Mouse (Mus musculus) limb, embryonic 14.5 days (tissue): ENCODE data around the gene Lce1m. TPM values are rescaled to one million over a fixed set of nuclear protein-coding genes. Genes with fewer than 3 reads are reported as not detected.
A peak's percentile ranks its signal among the peaks of the same experiment; 100 is the strongest.

ENCODE experiments used
- ATAC-seq: fragments of 200-750 bp; cut with Nextera tagmentation; 2 replicates; pipeline ENCODE4 v1.8.0; 2017; ENCODE audit warnings: low read depth, moderate number of reproducible peaks, moderate TSS enrichment; ENCODE audit not compliant: low FRiP score
- DNase-seq: peaks from one replicate; pipeline ENCODE4 v3.0.0-alpha.2; 2015; ENCODE audit warnings: low spot score
- H3K27ac ChIP-seq: fragments of 300-500 bp; sonication (generic); replicated peaks from 2 replicates; pipeline ENCODE4 v1.5.1; 2014; ENCODE audit warnings: low read depth, mild to moderate bottlenecking, low read length, moderate library complexity, mixed read lengths
- H3K27me3 ChIP-seq: fragments of 300-500 bp; sonication (generic); 2 replicates; pipeline ENCODE4 v1.6.1; 2014; ENCODE audit warnings: low read length, mixed read lengths; ENCODE audit not compliant: control insufficient read depth, insufficient read depth
- H3K36me3 ChIP-seq: fragments of 300-500 bp; sonication (generic); 2 replicates; pipeline ENCODE4 v1.6.1; 2014; ENCODE audit warnings: mild to moderate bottlenecking, low read length, moderate library complexity, mixed read lengths; ENCODE audit not compliant: control insufficient read depth, insufficient read depth
- H3K4me1 ChIP-seq: fragments of 300-500 bp; sonication (generic); 2 replicates; pipeline ENCODE4 v1.6.1; 2014; ENCODE audit warnings: antibody characterized with exemption, low read length, mixed read lengths; ENCODE audit not compliant: control insufficient read depth, insufficient read depth
- H3K4me2 ChIP-seq: fragments of 300-500 bp; sonication (generic); replicated peaks from 2 replicates; pipeline ENCODE4 v1.6.1; 2014; ENCODE audit warnings: low read depth, mild to moderate bottlenecking, low read length, moderate library complexity; ENCODE audit not compliant: severe bottlenecking
- H3K4me3 ChIP-seq: fragments of 300-500 bp; sonication (generic); replicated peaks from 2 replicates; pipeline ENCODE4 v1.5.1; 2014; ENCODE audit warnings: low read length
- H3K9ac ChIP-seq: fragments of 300-500 bp; sonication (generic); 2 replicates; pipeline ENCODE4 v1.6.1; 2014; ENCODE audit warnings: mild to moderate bottlenecking, low read depth, low read length, moderate library complexity; ENCODE audit not compliant: severe bottlenecking
- H3K9me3 ChIP-seq: fragments of 300-500 bp; sonication (generic); 2 replicates; pipeline ENCODE4 v1.6.1; 2016; ENCODE audit warnings: low read length; ENCODE audit not compliant: control insufficient read depth
- POLR2A ChIP-seq: fragments of 200-500 bp; IDR thresholded peaks from 2 replicates; pipeline ENCODE4 v1.8.0; 2012; ENCODE audit warnings: inconsistent platforms, mild to moderate bottlenecking, moderate library complexity, borderline replicate concordance; ENCODE audit not compliant: insufficient read depth, insufficient read length; ENCODE audit errors: extremely low read depth
- WGBS: fragments of 180-500 bp; shearing (Covaris S2); extraction: QIAGEN DNeasy Blood & Tissue Kit; methylation state at CpG from one replicate; pipeline ENCODE4 v1.1.7; 2014; 5-methylcytosine and 5-hydroxymethylcytosine counted together
- polyA plus RNA-seq, 2 experiments: library from polyadenylated mRNA; depleted of rRNA in 1 of 2; stranded (reverse) in 1 of 2; unstranded in 1 of 2; fragments of >200 nt; fragmentation: Nextera tagmentation in 1 of 2; extraction: Ambion mirVana in 1 of 2; gene quantifications; 2 replicates each; pipeline versions ENCODE4 v1.2.1 to v1.2.3; 2012 to 2014

Gene Lce1m
- polyA plus RNA-seq, 2 experiments: not detected

DNA sequence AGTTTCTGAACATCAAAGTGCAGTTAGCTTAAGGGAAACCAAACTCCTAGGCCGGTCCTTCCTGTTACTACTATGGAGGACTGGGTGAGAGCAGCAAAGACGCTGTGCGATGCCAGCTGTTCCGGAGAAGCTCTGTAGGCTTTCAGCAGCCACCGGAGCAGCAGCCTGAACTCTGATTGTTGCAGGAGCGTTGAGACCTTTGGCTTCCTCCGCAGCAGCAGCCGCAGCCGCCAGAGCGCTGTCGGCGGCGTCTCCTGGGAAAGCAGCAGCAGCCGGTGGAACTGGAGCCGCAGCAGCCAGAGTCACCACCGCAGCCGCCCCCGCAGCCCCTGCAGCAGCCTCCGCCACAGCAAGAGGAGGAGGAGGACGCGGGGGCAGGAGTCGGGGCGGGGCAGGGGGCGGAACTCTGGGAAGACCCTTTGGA, 4.5 kb downstream of the Lce1m start:
- peak; percentile 62 for DNase-seq
- no peaks in the 10 kb centered on the region for H3K4me1 ChIP-seq
- no peaks in the 10 kb centered on the region for H3K9me3 ChIP-seq
- no peaks in the 10 kb centered on the region for H3K27me3 ChIP-seq
- H3K36me3 ChIP-seq: no peaks in the 10 kb centered on the region
- H3K9ac ChIP-seq: peak overlapping the region; percentile 65
- no peak overlapping the region for H3K27ac ChIP-seq
- ATAC-seq: peak; percentile 87
- H3K4me2 ChIP-seq: peak overlapping the region; percentile 68
- TF ChIP-seq POLR2A: no peak
- WGBS: 2% methylated on average over 17 of the region's 24 CpGs
- H3K4me3 ChIP-seq: peak overlapping the region; percentile 42

DNA sequence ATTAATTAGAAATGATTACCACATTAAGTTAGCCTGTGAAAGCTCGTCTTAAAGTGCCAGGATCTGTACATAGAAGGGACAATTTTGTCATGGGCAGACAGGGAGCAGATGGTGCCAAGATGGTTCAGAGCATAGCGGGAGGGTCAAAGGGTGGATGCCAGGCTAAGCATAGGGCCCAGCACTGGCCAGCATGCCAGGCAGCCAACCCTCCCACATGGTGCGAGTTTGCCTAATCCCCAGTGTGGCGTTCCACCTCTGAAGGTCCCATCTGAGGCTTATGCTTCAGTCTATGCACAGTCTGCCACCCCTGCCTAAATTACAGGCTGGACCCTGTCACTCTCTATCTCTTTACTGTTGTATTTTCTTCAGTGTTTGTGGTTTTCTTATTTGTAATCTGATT, 16.0 kb downstream of the Lce1m start:
- WGBS: 73% methylated on average over 4 of the region's 4 CpGs
- no peaks in the 10 kb centered on the region for H3K9me3 ChIP-seq
- H3K27ac ChIP-seq: no peak overlapping the region
- no peaks in the 10 kb centered on the region for H3K36me3 ChIP-seq
- no peak for DNase-seq
- no peaks in the 10 kb centered on the region for H3K27me3 ChIP-seq
- H3K4me1 ChIP-seq: no peaks in the 10 kb centered on the region
- TF ChIP-seq POLR2A: no peak
- ATAC-seq: no peak
- no peak overlapping the region for H3K4me2 ChIP-seq
- H3K9ac ChIP-seq: no peak overlapping the region
- H3K4me3 ChIP-seq: no peak overlapping the region

DNA sequence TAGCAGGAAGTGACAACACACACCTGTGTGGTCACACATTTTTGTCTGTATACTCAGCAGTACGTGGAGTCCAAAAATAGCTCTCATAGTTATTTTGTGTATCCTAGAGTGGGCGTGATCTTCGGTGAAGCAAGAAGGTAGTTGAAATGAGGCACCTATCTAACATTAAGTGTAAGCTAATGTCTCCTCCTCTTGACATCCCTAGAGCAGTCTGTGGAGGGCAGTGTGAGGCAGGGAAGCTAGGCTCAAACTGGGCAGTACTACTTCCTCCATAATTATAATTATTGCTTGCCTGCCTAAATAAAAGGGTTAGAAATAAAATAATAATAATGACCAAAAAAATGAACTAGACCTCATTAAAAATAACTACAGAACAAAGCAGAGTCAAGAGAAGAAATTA, 18.2 kb downstream of the Lce1m start:
- ATAC-seq: no peak
- Histone ChIP-seq H3K27me3 (no peaks in the 10 kb centered on the region), H3K9me3 (no peaks in the 10 kb centered on the region)

DNA sequence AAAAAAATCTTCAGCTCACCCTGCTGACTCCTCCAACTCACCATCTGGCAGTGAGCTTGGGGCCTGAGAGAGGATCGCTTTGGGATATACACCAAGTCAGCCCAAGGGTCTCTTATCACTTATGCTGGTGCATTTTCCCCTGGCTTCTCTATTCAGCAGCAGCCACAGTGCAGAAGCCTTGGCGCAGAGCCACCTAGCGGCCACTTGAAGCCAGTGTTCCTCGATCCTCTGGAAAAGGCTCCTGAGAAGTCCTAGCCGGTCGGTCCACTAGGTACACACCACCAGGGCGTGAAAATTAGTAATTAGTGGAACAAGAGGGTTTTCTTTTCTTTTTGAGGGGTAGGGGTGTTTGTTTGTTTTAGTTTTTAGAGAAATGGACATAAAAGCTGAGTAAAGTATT, 20.2 kb downstream of the Lce1m start:
- Histone ChIP-seq H3K4me3 (no peak overlapping the region), H3K36me3 (no peaks in the 10 kb centered on the region), H3K27ac (no peak overlapping the region), H3K9me3 (no peaks in the 10 kb centered on the region), H3K4me1 (no peaks in the 10 kb centered on the region), H3K4me2 (no peak overlapping the region), H3K27me3 (no peaks in the 10 kb centered on the region), H3K9ac (no peak overlapping the region)
- WGBS: 5% methylated on average over 7 of the region's 7 CpGs
- no peak for TF ChIP-seq POLR2A
- DNase-seq: peak; percentile 82
- ATAC-seq: peak; percentile 70

More for the DNA sequence above, 18.2 kb downstream of the Lce1m start:
- H3K4me1 ChIP-seq: no peaks in the 10 kb centered on the region
- no peak overlapping the region for H3K4me2 ChIP-seq
- no peak overlapping the region for H3K4me3 ChIP-seq
- H3K9ac ChIP-seq: no peak overlapping the region
- H3K36me3 ChIP-seq: no peaks in the 10 kb centered on the region
- WGBS: 75% methylated on average over 3 of the region's 3 CpGs
- H3K27ac ChIP-seq: no peak overlapping the region
- no peak for DNase-seq
- TF ChIP-seq POLR2A: no peak

DNA sequence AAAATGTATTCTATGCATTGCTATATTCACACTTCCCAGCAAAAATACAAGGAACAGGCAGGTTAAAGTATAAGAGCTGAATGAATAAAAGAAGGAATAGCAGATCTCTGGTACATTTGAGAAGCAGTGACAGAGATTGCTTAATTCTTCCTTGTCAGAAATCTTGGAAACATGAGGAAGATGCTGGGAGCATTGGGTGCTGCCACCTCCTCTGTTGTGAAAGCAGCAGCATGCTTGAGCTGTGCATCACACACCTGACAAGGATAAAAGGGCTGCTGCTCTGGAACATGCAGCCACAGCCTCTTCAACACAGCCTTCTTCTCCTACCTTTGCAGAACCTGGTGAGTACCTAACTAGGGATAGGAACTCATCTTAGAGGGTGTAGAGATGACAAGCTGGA, 26.9 kb downstream of the Lce1m start, which contains the start of gene Lce3f:
Lce3f (plus strand) TSS at position 301 of the 400 bp plus-strand sequence.
- no peak within 1 kb of the TSS for H3K4me2 ChIP-seq
- H3K9ac ChIP-seq: no peak within 1 kb of the TSS
- H3K4me3 ChIP-seq: no peak within 1 kb of the TSS
- no peaks in the 10 kb centered on the region for H3K4me1 ChIP-seq
- no peaks in the 10 kb centered on the region for H3K9me3 ChIP-seq
- H3K36me3 ChIP-seq: no peaks in the 10 kb centered on the region
- ATAC-seq: no peak
- no peaks in the 10 kb centered on the region for H3K27me3 ChIP-seq
- no peak for DNase-seq
- H3K27ac ChIP-seq: no peak within 1 kb of the TSS
- TF ChIP-seq POLR2A: no peak

DNA sequence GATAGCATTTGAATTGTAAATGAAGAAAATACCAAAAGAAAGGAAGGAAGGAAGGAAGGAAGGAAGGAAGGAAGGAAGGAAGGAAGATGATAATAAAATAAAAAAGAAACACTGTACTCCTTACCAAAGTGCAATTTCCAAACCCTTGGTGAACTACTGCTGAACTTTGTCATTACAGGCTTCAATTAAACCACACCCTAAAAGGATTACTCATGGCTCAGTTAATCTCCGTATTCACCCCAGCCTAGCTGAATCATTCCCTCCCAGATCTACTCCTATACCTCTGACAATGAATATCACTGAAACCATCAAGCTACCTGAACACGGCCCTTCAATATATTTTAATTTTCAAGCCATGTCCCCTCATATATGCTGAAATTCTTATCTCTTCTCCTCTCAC, 40.4 kb downstream of the Lce1m start:
- no peak for ATAC-seq
- Histone ChIP-seq H3K4me2 (no peak overlapping the region), H3K4me3 (no peak overlapping the region), H3K9ac (no peak overlapping the region), H3K9me3 (no peaks in the 10 kb centered on the region), H3K27ac (no peak overlapping the region), H3K4me1 (no peaks in the 10 kb centered on the region), H3K27me3 (no peaks in the 10 kb centered on the region), H3K36me3 (no peaks in the 10 kb centered on the region)
- 68% methylated on average over 2 of the region's 2 CpGs for WGBS
- no peak for TF ChIP-seq POLR2A
- no peak for DNase-seq

Other genes with a start within 250 kb of the Lce1m start
- gene Lce1i, start 240.2 kb downstream of the Lce1m start, polyA plus RNA-seq (2012; rRNA removed): not detected in 2 replicates
- not detected in 2 replicates for gene Lce1i, start 240.2 kb downstream of the Lce1m start, polyA plus RNA-seq (2014; fragmentation: Nextera tagmentation; extraction: Ambion mirVana)
- gene Lce1j, start 228.5 kb downstream of the Lce1m start, polyA plus RNA-seq (2012; rRNA removed): not detected in 2 replicates
- gene Lce1j, start 228.5 kb downstream of the Lce1m start, polyA plus RNA-seq (2014; fragmentation: Nextera tagmentation; extraction: Ambion mirVana): not detected in 2 replicates
- not detected in 2 replicates for gene Lce1k, start 211.2 kb downstream of the Lce1m start, polyA plus RNA-seq (2012; rRNA removed)
- not detected in 2 replicates for gene Lce1k, start 211.2 kb downstream of the Lce1m start, polyA plus RNA-seq (2014; fragmentation: Nextera tagmentation; extraction: Ambion mirVana)
- 0.03 TPM in 1 of 2 replicates, not detected in the other for gene Kprp, start 191.8 kb downstream of the Lce1m start, polyA plus RNA-seq (2012; rRNA removed)
- gene Kprp, start 191.8 kb downstream of the Lce1m start, polyA plus RNA-seq (2014; fragmentation: Nextera tagmentation; extraction: Ambion mirVana): not detected in 2 replicates
- gene Lce1l, start 167.8 kb downstream of the Lce1m start, polyA plus RNA-seq (2012; rRNA removed): not detected in 2 replicates
- gene Lce1l, start 167.8 kb downstream of the Lce1m start, polyA plus RNA-seq (2014; fragmentation: Nextera tagmentation; extraction: Ambion mirVana): not detected in 2 replicates
- gene 2310050C09Rik, start 148.8 kb downstream of the Lce1m start, polyA plus RNA-seq (2012; rRNA removed): 0.05 and 0.06 TPM in 2 replicates
- gene 2310050C09Rik, start 148.8 kb downstream of the Lce1m start, polyA plus RNA-seq (2014; fragmentation: Nextera tagmentation; extraction: Ambion mirVana): not detected in 2 replicates
- not detected in 2 replicates for gene Lce3a, start 92.8 kb downstream of the Lce1m start, polyA plus RNA-seq (2012; rRNA removed)
- gene Lce3a, start 92.8 kb downstream of the Lce1m start, polyA plus RNA-seq (2014; fragmentation: Nextera tagmentation; extraction: Ambion mirVana): not detected in 2 replicates
- not detected in 2 replicates for gene Lce3b, start 86.1 kb downstream of the Lce1m start, polyA plus RNA-seq (2012; rRNA removed)
- not detected in 2 replicates for gene Lce3b, start 86.1 kb downstream of the Lce1m start, polyA plus RNA-seq (2014; fragmentation: Nextera tagmentation; extraction: Ambion mirVana)
- gene Lce3c, start 74.6 kb downstream of the Lce1m start, polyA plus RNA-seq (2012; rRNA removed): 0.20 TPM in 1 of 2 replicates, not detected in the other
- gene Lce3c, start 74.6 kb downstream of the Lce1m start, polyA plus RNA-seq (2014; fragmentation: Nextera tagmentation; extraction: Ambion mirVana): not detected in 2 replicates
- not detected in 2 replicates for gene Lce3d, start 61.7 kb downstream of the Lce1m start, polyA plus RNA-seq (2012; rRNA removed)
- gene Lce3d, start 61.7 kb downstream of the Lce1m start, polyA plus RNA-seq (2014; fragmentation: Nextera tagmentation; extraction: Ambion mirVana): not detected in 2 replicates
- gene Lce3e, start 52.0 kb downstream of the Lce1m start, polyA plus RNA-seq (2012; rRNA removed): not detected in 2 replicates
- not detected in 2 replicates for gene Lce3e, start 52.0 kb downstream of the Lce1m start, polyA plus RNA-seq (2014; fragmentation: Nextera tagmentation; extraction: Ambion mirVana)
- gene Lce3f, start 26.8 kb downstream of the Lce1m start, polyA plus RNA-seq (2012; rRNA removed): not detected in 2 replicates
- 1.6 TPM in 1 of 2 replicates, not detected in the other for gene Lce3f, start 26.8 kb downstream of the Lce1m start, polyA plus RNA-seq (2014; fragmentation: Nextera tagmentation; extraction: Ambion mirVana)
- gene Crct1, start 3.4 kb downstream of the Lce1m start, polyA plus RNA-seq (2012; rRNA removed): 1.4 and 1.5 TPM in 2 replicates
- gene Crct1, start 3.4 kb downstream of the Lce1m start, polyA plus RNA-seq (2014; fragmentation: Nextera tagmentation; extraction: Ambion mirVana): 1.3 and 2.7 TPM in 2 replicates
- not detected in 2 replicates for gene Gm4858, start 49.8 kb upstream of the Lce1m start, polyA plus RNA-seq (2012; rRNA removed)
- gene Gm4858, start 49.8 kb upstream of the Lce1m start, polyA plus RNA-seq (2014; fragmentation: Nextera tagmentation; extraction: Ambion mirVana): not detected in 2 replicates
- gene Crnn, start 125.7 kb upstream of the Lce1m start, polyA plus RNA-seq (2012; rRNA removed): 0.14 and 0.55 TPM in 2 replicates
- 0.19 and 0.51 TPM in 2 replicates for gene Crnn, start 125.7 kb upstream of the Lce1m start, polyA plus RNA-seq (2014; fragmentation: Nextera tagmentation; extraction: Ambion mirVana)
- gene Flg2, start 178.2 kb upstream of the Lce1m start, polyA plus RNA-seq (2012; rRNA removed): 0.01 TPM in 1 of 2 replicates, not detected in the other
- gene Flg2, start 178.2 kb upstream of the Lce1m start, polyA plus RNA-seq (2014; fragmentation: Nextera tagmentation; extraction: Ambion mirVana): 0.01 and 0.03 TPM in 2 replicates